Mouse (Mus musculus) bone marrow macrophage, adult 2 months (primary cell): ENCODE results near the gene Camsap3.

Experiments
- CTCF ChIP-seq: IDR thresholded peaks from 2 replicates; pipeline ENCODE4 v1.5.1; 2012; ENCODE audit warnings: low read depth, mild to moderate bottlenecking, low read length, moderate library complexity
- POLR2A ChIP-seq: IDR thresholded peaks from 2 replicates; pipeline ENCODE4 v1.6.1; 2012; ENCODE audit warnings: mild to moderate bottlenecking, low read depth, low read length, borderline replicate concordance

DNA sequence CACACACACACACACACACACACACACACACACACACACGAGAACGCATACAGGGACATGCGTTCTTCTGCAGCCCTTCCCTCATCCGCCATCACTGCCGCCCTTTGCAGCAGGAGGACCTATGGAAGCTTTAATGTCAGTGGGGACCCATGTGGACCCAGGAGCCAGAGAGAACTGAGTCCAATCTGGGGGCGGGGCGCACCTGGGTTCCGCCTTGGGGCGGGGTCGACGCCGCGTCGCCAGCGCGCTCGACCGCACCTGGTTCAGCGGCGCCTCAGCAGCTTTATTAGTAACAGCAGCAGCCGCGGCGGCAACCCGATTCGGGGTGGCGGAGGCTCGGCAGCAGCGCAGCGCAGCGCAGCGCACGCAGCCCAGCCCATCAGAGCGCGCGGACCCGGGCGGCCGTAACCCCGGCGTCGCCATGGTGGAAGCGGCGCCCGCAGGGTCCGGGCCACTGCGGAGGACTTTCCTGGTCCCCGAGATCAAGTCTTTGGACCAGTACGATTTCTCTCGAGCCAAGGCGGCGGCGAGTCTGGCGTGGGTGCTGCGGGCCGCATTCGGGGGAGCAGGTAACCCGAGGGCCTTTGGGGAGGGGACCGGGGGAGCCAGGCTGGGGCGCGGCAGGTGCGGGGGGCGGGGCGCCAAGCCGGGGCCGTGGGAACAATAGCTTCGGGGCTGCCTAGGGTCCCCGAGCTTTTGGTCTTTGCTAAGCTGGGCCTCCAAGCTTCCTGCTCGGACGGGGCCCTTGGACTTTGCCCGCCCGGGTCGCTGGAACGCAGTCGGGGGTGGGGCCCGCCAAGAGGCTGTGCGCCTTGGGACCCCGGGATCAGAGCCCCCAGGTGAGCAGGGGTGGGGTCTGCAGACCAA is 531 bp downstream of the Camsap3 start:
- no peak for TF ChIP-seq CTCF
- TF ChIP-seq POLR2A: no peak
